Mouse (Mus musculus): Measurements from ENCODE around the gene Wrap53.
"Not testable (repeated sequence)": the region's sequence is repeated elsewhere in the genome, so short reads cannot be mapped to it uniquely, and the experiment has no call there.

The Wrap53 gene

DNA sequence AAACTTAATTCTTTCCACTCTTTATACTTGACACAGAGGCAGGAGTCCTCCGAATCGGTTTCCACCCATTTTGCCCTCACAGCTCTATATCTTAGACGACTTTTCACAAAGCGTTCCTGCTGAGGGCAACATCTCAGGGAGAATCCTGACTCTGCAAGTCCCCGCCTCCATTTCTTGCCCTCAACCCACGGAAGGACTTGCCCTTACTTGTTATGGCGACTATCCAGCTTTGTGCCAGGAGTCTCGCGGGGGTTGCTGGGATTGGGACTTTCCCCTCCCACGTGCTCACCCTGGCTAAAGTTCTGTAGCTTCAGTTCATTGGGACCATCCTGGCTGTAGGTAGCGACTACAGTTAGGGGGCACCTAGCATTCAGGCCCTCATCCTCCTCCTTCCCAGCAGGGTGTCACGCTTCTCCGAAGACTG, at the start of gene Wrap53, which contains the start of gene Trp53:
TSS of gene Wrap53 (minus strand) at position 165 of the 424 bp plus-strand sequence.
TSS of gene Trp53 (plus strand) at position 269 of the 424 bp plus-strand sequence.
- peak; percentile 94 to 96 for DNase-seq

DNA sequence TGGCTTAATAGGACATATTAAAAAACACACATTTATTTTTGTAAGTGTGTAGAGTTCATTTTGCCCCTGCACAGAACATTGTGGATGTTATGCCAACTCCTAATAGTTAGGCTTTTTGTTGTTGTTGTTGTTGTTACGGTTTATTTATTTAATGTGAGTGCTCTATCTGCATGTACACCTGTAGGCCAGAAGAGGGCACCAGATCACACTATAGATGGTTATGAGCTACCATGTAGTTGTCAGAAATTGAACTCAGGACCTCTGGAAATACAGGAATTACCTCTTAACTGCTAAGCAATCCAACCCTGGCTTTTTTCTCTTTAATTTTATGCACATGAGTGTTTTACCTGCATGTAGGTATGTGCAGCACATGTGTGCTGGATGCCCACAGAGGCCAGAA, 49.7 kb upstream of the Wrap53 start:
- DNase-seq = peak in 1 of 2 experiments; percentile 30

DNA sequence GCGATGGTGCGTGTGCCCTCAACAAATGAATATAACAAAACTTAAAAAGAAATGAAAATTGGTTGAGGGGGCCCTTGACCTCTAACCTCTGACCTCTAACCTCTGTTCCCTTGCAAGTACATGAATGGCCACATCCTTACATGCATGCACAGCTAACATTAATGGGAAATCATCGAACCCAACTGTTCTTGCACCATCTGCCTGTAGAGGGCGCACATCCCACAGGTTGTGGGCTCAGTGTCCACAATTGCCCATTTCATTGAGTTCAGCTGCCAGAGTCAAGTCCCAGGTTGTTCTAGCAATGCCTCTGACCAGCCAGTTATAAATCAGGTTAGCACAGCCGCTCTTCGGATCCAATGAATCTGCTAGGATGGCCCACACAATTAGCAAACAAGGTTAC, 48.2 kb upstream of the Wrap53 start:
- DNase-seq = peak; percentile 81 to 88

DNA sequence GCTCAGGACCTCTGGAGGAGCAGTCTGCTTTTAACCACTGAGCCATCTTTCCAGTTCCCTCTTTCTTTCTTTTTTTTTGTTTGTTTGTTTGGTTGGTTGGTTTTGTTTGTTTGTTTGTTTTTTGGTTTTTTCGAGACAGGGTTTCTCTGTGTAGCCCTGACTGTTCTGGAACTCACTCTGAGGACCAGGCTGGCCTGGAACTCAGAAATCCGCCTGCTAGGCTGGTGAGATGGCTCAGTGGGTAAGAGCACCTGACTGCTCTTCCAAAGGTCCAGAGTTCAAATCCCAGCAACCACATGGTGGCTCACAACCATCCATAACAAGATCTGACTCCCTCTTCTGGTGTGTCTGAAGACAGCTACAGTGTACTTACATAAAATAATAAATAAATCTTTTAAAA, 44.3 kb upstream of the Wrap53 start:
- not testable (repeated sequence) for DNase-seq

DNA sequence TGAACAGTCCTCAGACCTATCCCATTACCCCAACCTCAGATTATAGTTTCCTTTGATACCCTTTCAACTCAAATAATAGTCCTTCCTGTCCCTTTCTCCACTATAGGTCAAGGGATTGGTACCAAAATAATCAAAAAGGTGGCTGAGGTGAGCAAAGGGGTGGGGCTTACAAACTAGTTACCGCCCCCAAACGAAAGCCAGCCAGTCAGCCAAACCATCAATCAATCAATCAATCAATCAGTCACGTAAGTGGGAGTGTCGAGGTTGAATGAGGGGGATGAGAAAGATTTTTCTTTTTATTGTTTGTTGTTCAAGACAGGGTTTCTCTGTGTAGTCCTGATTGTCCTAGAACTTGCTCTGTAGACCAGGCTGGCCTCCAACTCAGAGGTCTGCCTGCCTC, 43.0 kb upstream of the Wrap53 start:
- DNase-seq = no peak

DNA sequence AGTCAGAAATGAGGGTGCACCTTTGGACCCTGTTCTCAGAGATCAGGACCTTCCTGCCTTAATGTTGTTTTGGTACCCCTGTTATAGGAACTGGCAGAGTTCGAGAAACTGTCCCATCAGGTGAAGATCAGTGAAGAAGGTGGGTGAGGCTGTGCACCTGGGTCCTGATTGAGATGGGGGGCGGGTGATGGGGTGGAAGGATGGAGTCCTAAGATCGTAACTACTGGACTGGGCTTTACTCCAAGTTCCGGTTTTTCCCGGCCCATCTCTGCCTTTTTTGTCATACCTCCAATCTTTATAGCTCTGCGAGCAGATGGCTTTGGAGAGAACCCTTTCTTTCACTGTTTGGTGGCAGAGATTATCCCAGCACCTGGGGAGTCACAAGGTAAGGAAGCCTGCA, 42.4 kb upstream of the Wrap53 start:
- peak; percentile 23 to 49 for DNase-seq

DNA sequence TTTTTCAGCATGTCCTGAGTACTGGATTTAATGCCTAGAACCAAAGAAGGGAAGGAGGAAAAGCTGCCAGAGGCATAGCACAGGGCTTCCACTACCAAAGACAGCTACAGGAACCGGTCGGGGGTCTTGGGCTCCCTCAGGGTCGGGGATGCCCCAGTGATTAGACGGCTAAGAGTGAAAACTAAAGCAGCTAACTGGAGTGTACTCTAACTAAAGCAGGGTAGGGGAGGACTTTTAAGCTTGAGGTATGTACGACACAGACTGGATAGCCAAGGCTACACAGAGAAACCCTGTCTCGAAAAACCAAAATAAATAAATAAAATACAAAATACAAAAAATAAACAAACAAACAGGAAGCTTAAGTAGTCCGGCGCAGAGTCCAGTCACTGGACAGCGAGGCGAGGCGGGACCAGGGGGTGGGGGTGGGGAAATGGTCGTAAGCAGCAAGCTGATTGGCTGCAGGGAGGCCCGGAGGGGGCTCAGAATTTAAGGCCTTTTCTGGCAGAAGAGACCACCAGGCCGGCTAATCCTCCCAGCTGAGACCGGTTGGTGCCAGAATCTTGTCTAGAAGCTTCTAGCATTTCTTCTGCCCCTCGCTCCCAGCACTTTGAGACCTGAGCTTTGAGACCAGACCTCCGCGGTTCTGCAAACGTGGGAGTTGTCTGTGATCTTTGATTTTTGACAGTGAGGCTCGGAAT, 41.7 kb upstream of the Wrap53 start, which contains the start of gene Sat2:
TSS of gene Sat2 (plus strand) at position 454 of the 698 bp plus-strand sequence.
- DNase-seq = peak; percentile 70 to 87

DNA sequence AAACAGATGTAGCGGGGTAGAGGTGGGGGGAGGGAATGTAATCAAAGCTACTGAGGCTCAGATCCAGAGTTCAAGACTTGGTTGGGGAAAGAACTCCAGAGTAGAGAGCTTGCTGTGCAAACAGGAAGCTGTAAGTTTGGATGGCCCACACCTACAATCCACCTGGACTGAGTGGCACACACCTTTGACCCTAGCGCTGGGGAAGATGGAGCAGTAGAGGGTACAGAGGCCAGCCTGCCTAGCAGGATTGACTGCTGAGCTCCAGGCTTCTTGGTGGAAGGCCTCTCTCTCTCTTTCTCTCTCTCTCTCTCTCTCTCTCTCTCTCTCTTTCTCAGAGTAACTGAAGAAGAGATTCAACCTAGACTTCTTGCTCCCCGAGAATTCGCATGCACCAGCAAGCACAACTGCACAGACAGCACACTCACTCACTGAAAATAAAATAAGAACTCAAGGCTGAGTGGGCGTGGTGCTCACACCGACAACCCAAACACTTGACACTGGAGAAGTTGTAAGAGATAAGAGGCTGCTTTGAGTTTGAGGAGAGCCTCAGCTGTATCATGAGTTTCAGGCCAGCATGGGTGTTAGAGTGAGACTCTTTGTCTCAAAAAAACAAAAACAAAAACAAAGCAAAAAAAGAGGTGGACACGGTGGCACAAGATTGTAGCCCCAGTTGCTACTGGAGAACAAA, 40.5 kb upstream of the Wrap53 start:
- no peak for DNase-seq

DNA sequence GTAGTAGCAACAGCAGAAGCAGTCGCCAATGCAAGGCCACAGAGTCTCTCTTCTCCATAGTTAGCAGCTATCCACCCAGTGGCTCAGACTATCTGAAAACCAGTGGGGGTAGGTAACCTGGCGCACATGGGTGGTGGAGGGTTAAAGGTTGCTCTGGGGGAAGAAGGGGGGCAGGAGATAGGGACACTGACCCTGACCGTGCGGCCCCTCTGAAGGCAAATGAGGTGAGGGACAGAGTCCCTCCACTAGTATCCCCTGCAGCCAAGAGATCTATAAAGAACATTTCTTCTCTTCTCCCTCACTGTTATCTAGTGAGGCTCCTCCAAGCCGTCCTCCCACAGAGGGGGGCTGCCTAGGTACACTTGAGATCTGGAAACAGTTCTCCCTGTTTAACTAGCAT, 37.8 kb upstream of the Wrap53 start, which contains the start of gene Shbg:
TSS of gene Shbg (minus strand) at position 101 of the 400 bp plus-strand sequence.
- DNase-seq = no peak

DNA sequence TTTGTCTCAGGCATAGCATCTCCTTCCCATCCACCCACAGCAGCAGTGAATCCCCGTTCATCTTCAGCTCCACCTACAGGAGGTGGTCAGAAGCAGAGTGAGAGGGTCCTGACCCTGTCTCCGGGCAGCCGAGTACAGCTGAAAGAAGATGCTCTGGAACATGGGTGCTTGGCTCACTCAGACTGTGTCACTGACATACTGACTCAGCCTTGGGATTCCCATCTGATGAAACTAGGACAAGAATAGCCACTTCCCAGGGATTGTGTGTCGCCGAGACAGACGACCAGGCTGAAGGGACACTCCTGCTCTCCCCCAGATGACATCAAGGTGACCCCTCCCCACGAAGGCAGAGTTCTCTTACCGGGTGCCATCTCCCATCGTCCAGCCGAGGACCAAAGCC, 36.7 kb upstream of the Wrap53 start:
- DNase-seq = no peak

DNA sequence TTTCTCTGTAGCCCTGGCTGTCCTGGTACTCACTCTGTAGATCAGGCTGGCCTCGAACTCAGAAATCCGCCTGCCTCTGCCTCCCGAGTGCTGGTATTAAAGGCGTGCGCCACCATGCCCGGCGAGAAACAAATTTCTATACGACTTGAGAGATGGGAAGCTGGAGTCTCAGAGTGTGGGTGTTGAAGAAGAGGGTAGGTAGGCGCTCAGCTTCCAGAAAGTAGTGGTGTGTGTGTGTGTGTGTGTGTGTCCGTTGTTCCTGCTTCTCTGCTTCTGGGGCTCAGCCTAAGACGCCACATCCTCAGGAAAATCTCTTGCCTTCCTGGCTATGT, 34.2 kb upstream of the Wrap53 start:
- DNase-seq = not testable (repeated sequence)

DNA sequence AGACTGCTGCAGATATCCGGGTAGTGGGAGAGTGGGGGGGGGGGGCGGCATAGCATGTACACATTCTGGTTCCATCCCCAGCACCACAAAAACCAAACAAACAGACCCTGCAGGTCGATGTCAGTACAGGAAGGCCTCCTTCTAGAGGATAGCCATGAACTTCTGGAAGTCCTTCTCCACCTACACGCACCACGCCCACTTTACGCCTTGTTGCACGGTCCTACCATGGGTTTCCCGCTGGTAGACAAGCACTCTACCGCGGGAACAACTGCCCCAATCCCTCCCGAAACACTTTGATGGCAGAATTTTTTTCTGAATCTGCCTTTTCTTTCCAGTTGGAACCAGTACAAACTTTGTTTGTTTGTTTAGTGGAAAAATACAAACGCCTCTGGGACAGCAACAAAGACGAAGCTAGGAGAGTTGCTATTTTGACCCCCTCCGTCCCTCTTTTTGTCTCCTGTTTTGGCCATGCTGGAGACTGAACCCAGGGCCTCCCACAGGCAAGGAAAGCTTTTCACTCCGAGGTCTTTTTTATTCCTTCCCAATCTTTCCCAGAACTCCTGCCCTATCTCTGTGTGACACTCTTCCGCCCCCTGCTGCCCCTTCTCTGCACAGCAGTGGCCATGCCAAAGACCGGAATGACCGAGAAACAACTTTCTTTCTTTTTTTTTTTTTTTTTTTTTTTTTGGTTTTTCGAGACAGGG, 33.6 kb upstream of the Wrap53 start:
- peak; percentile 90 to 94 for DNase-seq

DNA sequence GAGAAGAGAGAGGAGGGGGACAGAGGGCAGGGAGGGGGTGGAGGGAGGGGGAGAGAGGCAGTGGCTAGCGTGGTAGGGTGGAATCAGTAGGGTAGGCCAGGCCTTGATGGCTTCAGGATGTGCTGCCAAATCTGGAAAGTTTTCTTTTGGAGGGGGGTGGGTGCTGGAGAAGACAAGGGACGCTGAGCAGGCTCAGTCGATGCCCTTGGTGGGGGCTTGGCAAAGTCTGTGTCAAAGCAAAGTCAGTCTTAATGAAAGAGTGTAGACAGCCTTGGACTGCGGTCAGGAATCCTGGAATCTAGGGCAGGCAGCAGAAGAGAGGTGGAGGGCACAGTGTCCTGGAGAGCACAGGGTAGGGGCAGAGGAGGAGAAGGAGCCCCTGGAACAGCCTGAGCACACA, 30.8 kb upstream of the Wrap53 start:
- no peak for DNase-seq

DNA sequence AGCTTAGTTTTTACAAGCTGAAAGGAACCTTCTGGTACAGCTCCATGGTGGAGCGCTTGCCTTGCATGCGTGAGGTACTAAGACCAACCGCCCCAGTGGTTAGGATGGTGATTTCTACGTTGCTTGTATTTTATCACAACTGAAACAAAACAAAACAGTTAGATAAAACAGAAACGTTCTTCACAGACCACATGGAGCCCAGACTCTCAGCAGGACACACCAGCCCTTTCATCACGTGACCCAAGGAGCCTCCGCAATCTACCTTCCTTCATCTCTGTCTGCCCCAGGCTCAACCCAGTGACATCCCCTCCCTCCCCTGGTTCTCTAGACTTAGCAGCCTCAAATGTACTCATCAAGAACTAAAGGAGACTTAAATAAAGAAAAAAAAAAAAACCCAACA, 29.4 kb upstream of the Wrap53 start:
- no peak for DNase-seq

DNA sequence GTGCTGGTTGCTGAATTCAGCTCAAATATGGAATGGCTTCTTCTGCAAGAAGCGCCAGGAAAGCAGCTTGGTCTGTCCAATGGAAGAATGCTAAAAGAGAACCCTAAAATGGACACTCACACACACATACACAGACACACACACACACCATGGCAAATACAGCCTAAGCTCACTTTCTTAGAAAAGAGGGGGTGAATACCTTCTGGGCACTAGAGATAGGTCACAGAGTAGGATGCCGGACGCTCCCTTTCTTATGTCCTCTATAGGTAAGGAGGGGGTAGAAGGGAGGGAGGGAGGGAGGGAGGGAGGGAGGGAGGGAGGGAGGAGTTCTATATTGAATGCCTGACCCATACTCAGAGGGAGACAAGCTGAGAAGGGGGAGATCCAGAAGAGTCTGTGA, 28.5 kb upstream of the Wrap53 start:
- DNase-seq = no peak

DNA sequence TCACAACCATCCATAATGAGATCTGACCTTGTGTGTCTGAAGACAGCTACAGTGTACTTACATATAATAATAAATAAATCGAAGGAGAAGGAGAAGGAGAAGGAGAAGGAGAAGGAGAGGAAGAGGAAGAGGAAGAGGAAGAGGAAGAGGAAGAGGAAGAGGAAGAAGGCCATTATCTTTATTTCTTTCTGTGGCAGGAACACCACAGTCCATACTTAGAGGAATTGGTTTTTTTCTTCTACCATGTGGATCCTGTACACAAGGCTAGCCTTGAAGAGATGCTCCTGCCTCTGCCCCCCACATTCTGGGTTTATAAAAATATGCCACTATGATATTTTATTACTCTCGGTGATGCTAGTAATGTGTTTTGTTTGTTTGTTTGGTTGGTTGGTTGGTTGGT, 26.8 kb upstream of the Wrap53 start:
- no peak for DNase-seq

DNA sequence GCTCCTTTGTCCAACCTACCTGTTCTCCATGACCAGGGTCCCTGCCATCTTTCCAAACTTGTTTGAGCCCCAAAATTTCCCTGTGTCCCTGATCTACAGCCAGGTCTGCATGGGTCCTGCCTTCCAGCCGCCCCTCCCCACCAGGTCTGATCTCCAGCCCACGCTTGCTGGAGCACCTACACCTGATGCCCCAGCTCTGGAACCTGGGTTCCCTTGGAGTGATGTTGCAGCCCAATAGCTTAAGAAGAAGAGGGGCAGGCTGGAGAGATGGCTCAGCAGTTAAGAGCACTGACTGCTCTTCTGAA, 26.4 kb upstream of the Wrap53 start:
- no peak for DNase-seq

DNA sequence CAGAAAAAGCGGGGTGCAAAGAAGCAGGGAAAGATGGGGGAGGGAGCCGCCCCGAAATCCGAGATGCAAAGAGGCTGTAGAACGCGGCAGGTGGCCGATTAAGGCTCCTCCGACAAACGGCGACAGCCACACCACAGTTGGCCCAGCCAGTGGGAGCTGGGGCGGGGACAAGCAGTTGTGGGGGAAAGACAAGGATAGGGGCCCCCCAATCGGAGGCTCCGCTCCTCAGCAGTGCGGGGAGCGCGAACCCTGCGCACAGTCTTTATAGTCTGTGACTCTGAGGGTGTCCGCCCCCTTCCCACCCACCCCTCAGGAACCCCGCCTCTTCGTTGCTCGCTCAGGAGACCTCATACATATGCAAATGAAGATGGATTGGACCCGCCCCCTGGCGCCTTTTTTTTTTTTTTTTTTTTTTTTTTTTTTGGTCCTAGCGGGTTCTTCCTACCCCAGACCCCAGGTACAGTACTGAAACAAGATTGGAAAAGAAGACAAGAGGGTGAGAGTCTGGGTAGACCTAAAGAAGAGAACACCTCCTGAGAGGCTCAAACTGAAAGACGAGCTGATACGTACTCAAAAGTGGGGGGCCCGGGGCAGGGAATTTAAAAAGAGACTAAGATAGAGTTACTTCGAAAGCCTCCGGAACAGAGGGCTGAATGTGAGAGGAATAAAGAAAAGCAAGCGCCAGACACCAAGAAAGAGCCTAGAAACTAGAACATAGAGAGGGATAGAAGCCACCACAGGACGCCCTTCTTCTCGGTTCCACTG, 25.9 kb upstream of the Wrap53 start, which contains the start of gene Atp1b2:
TSS of gene Atp1b2 (minus strand) at position 217 of the 765 bp plus-strand sequence.
- peak; percentile 71 to 82 for DNase-seq

DNA sequence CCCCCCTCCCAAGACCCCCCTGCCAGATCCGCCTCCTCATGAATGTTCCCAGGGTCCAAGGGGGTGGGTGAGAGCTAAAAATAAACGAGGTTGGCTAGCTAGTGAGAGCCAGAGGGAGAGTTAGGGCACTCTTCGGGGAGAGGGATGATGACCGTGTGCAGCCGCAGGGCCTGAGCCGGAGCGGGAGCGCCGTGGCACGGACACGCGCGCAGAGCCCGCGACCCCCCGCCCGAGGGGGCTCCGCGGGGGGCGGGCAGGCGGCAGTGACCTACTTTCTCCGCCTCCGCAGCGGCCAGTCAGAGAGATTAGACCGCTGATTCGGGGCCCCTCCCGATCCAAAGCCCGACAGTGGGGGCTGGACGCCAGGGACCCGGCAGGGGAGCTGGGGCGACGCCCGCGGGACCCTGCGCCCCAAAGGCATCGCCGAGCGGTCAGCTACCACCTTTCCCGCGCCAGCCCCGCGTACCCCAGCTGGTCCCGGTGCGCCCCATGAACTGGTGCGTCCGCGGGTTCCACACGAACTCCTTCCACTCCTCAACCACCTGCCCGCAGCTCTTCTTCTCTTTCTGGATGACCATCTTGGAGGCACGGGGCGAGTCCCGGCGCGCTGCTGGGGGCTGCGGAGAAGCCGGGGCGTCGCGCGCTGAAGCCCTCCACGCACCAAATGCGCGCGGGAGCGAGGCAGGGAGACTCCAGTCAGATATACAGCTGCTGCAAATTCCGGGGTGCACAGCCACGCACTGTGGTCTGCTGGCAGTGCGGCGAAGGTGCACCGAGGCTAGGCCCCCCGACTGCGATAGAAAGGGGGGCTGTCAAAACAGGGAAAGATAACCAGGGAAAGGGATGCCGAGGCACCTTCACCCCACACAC, 25.0 kb upstream of the Wrap53 start:
- peak in 1 of 2 experiments; percentile 46 for DNase-seq

DNA sequence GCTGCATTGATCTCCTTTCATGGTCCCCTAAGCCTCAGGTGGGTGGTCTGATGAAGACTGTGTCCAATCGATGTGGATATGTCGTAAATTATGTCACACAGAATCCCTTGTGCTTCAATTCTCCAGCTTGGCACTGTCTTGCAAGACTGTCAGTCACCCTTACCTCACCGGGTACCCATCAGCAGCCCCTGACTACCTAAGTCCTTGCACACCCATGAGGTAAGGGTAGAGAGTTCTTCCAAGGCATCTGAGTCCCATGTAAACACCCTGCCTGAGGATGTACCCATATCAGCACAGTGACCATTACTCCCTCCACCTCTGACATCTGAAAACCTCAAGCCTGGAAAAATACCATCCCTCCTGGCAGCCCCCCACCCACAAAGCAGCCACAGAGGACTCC, 24.3 kb upstream of the Wrap53 start:
- DNase-seq = no peak

DNA sequence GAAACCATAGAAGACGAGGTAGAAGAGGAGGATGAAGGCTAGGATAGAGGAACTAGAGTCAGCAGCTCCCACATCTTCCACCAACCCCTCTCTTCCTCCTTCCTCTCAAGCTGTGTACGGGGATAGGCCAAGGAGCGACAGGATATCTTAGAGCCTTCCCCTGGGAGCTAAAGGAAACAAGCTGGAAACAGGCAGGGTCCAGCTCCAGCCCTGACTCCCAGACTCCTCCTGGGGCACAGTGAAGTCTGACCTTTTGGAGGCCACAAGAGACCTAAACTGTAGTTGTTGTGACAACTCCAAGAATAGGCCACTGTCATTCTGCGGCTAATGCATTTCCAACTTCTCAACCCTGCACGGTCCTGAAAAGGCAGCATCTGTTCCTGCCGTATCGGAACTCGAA, 23.5 kb upstream of the Wrap53 start:
- peak; percentile 22 to 67 for DNase-seq

DNA sequence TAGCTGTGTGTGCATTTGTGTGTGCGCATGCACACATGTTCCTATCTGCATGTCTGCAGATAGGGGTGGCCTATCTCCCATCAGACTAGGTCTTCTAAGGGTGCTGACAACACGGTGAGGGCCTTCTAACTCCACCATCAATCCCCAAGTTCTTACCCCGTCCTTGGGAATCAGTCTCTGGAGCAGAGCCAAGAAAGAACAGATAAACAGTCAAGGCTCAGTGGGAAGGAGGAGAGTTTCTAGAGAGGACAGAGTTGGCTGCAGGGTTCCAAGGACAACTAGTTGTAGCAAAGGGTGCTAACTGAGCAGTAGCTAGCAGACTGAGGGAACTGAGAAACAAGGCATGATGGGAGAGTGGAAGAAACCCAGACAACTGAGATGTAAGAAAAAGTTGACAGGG, 21.7 kb upstream of the Wrap53 start:
- no peak for DNase-seq
